Mouse (Mus musculus) heart, adult 2 months (tissue): ENCODE data around the gene Ndufv3.

ENCODE experiments used
- CTCF ChIP-seq: fragments of 200-600 bp; IDR thresholded peaks from 2 replicates; pipeline ENCODE4 v1.8.1; 2022; ENCODE audit warnings: antibody characterized with exemption, mild to moderate bottlenecking, moderate library complexity
- EP300 ChIP-seq: fragments of 200-500 bp; IDR thresholded peaks from 2 replicates; pipeline ENCODE4 v1.6.1; 2011; ENCODE audit warnings: low read depth, low read length, control low read depth; ENCODE audit not compliant: insufficient read depth
- POLR2A ChIP-seq: fragments of 200-500 bp; IDR thresholded peaks from 2 replicates; pipeline ENCODE4 v1.6.1; 2011; ENCODE audit warnings: mild to moderate bottlenecking, low read depth, low read length, control low read depth; ENCODE audit not compliant: insufficient read depth

- no peak for TF ChIP-seq POLR2A
- TF ChIP-seq CTCF: no peak
- no peak for TF ChIP-seq EP300
Observed at GRCm38 (mm10) chr17:31479108-31479844, 40.6 kb upstream of the Ndufv3 start.
